Mouse (Mus musculus): ENCODE measurements around the gene Eif4g3.

DNA sequence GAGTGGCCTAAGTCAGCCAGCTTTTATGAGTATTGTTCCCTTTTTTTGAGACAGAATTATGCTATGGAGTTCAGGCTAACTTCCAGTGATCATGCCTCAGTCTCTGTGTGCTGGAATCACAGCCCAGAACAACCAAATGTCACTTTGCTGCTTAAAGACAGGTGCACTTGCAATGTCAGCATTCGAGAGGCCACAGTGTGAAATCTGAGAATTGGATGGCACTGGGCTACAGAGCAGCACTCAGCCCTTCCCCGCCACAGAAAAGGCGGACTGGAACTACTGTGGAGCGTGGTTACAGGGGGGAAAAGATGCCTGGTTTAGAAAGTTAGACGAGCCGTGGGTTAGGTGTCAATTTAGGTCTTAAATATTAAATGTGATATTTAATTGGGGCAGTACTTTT, 27.4 kb downstream of the Eif4g3 start:
- TF ChIP-seq GATA1 (IDR thresholded peaks at IDR 0.05; ENCODE audit: borderline replicate concordance, low read length) (no peak), FLI1 (IDR thresholded peaks at IDR 0.05; ENCODE audit: low read length) (no peak)
